Mouse (Mus musculus): ENCODE data around the gene Bcl2a1b. TPM values are rescaled to one million over a fixed set of nuclear protein-coding genes. Genes with fewer than 3 reads are reported as not detected.
"Not testable (repeated sequence)": the region's sequence is repeated elsewhere in the genome, so short reads cannot be mapped to it uniquely, and the experiment has no call there.

Bcl2a1b gene
- polyA plus RNA-seq, 1 experiment from 2014 or later, result 1.0 TPM

DNA sequence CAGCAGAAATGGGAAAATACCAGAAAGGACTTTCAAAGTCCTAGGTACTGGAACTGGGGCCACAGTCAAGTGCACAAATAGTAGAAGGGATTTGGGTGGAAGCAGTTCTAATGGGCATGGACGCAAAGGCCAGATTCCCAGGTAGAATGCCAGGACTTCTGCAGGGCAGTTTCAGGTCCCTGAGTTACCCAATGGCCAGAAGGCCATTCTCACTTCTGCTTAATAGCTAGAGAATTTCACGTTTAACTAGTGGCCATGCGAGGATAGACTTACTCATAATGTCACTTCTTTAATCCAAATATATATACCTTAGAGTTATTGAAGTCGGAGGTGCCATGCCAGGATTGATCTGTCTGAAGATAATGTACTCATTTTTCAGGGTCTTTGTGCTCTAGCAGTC, 38.1 kb downstream of the Bcl2a1b start:
- not testable (repeated sequence) for H3K9me3 ChIP-seq (ENCODE audit: low read length); H3K9ac ChIP-seq (replicated peaks; ENCODE audit: low read length); H3K4me1 ChIP-seq (ENCODE audit: insufficient read depth, low read length); H3K27me3 ChIP-seq (ENCODE audit: insufficient read depth, low read length); ATAC-seq (ENCODE audit: low FRiP score, low TSS enrichment); H3K27ac ChIP-seq (ENCODE audit: low read length); H3K4me2 ChIP-seq (replicated peaks; ENCODE audit: low read depth, low read length); H3K4me3 ChIP-seq (ENCODE audit: low read length); H3K36me3 ChIP-seq (ENCODE audit: insufficient read depth, low read length)
- 86% methylated on average over 4 of the region's 4 CpGs for WGBS

DNA sequence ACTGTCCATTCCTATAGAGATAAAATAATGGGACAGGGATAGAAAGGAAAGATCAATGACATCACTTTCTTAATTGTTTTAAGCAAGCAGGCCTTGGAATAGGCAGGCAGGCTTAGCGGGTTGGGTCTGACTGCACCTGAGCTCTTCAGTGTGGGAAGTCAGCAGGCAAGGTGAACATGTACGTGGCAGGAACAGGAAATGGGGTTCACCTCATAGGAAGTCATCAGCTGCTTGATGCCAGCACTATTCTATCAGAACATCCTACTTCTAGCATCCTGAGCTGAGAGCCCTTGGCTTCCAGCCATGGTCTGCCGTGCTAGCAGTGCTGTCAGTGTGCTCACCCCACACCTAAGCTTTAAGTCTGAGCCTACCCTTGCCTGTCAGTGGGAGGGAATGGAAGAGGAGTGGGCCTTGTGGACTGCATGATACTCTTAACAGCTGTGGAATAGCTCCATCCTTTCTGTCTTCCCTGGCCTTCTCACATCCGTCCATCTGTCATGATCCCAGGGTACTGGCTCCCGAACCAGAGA, 40.0 kb downstream of the Bcl2a1b start:
- H3K27ac ChIP-seq (ENCODE audit: low read length); H3K4me3 ChIP-seq (ENCODE audit: low read length); ATAC-seq (ENCODE audit: low FRiP score, low TSS enrichment); H3K36me3 ChIP-seq (ENCODE audit: insufficient read depth, low read length); H3K9ac ChIP-seq (replicated peaks; ENCODE audit: low read length); H3K9me3 ChIP-seq (ENCODE audit: low read length); H3K4me1 ChIP-seq (ENCODE audit: insufficient read depth, low read length); H3K27me3 ChIP-seq (ENCODE audit: insufficient read depth, low read length); H3K4me2 ChIP-seq (replicated peaks; ENCODE audit: low read depth, low read length): not testable (repeated sequence)
- WGBS, result 88% methylated on average over 4 of the region's 5 CpGs

GRCm38 (mm10) chr9:89240516-89241019, 41.6 kb downstream of the Bcl2a1b start:
- not testable (repeated sequence) for H3K27me3 ChIP-seq (ENCODE audit: insufficient read depth, low read length); H3K36me3 ChIP-seq (ENCODE audit: insufficient read depth, low read length); H3K4me2 ChIP-seq (replicated peaks; ENCODE audit: low read depth, low read length); H3K27ac ChIP-seq (ENCODE audit: low read length); H3K9me3 ChIP-seq (ENCODE audit: low read length); ATAC-seq (ENCODE audit: low FRiP score, low TSS enrichment); H3K4me1 ChIP-seq (ENCODE audit: insufficient read depth, low read length); H3K4me3 ChIP-seq (ENCODE audit: low read length); H3K9ac ChIP-seq (replicated peaks; ENCODE audit: low read length)
- 87% methylated on average over 3 of the region's 3 CpGs for WGBS

DNA sequence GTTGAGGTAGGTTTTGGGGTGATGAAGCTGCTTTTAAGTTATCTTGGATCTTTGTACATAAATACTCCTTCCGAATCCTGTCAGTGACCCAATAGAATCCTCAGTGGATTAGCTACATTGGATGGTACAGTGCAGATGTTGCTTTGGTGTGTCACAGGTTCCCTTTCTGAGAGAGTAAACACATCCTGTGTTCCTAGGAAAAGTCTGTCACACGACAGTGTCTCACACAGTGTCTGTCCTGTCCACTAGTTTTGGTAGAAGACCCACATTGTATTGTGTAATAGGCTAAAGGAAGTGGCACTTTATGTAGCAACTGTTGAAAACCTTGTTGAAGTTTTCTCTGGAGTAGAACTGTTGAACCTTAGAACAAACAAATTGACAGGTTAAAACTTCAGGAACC, 54.4 kb downstream of the Bcl2a1b start:
- Histone ChIP-seq H3K27me3 (ENCODE audit: insufficient read depth, low read length) (no peaks in the 10 kb centered on the region), H3K4me1 (ENCODE audit: insufficient read depth, low read length) (no peaks in the 10 kb centered on the region), H3K4me3 (ENCODE audit: low read length) (no peak overlapping the region), H3K9me3 (ENCODE audit: low read length) (no peaks in the 10 kb centered on the region), H3K4me2 (replicated peaks; ENCODE audit: low read depth, low read length) (no peak overlapping the region), H3K9ac (replicated peaks; ENCODE audit: low read length) (no peak overlapping the region), H3K27ac (ENCODE audit: low read length) (no peak overlapping the region), H3K36me3 (ENCODE audit: insufficient read depth, low read length) (no peaks in the 10 kb centered on the region)
- WGBS, result 80% methylated on average over 2 of the region's 2 CpGs
- ATAC-seq (ENCODE audit: low FRiP score, low TSS enrichment), result no peak

- no peak for ATAC-seq (ENCODE audit: low FRiP score, low TSS enrichment)
Observed at GRCm38 (mm10) chr9:89256556-89257335, 57.7 kb downstream of the Bcl2a1b start.

More at GRCm38 (mm10) chr9:89256556-89257335, 57.7 kb downstream of the Bcl2a1b start:
- Histone ChIP-seq H3K9ac (replicated peaks; ENCODE audit: low read length) (no peak overlapping the region), H3K9me3 (ENCODE audit: low read length) (no peaks in the 10 kb centered on the region), H3K4me3 (ENCODE audit: low read length) (no peak overlapping the region), H3K27me3 (ENCODE audit: insufficient read depth, low read length) (no peaks in the 10 kb centered on the region), H3K27ac (ENCODE audit: low read length) (no peak overlapping the region), H3K4me1 (ENCODE audit: insufficient read depth, low read length) (no peaks in the 10 kb centered on the region), H3K4me2 (replicated peaks; ENCODE audit: low read depth, low read length) (no peak overlapping the region), H3K36me3 (ENCODE audit: insufficient read depth, low read length) (no peaks in the 10 kb centered on the region)
- WGBS, result 86% methylated on average over 12 of the region's 12 CpGs

Other genes starting within 250 kb of the Bcl2a1b start
- 0.24 TPM in 1 of 2 replicates, not detected in the other for gene Bcl2a1a, start 242.3 kb upstream of the Bcl2a1b start, polyA plus RNA-seq (2015; fragmentation: Nextera tagmentation; extraction: Ambion mirVana)
- gene Trim43b, start 106.4 kb upstream of the Bcl2a1b start, polyA plus RNA-seq (2015; fragmentation: Nextera tagmentation; extraction: Ambion mirVana), result not detected in 2 replicates
- 0.66 TPM in 1 of 2 replicates, not detected in the other for gene Gm29094, start 170 bp downstream of the Bcl2a1b start, polyA plus RNA-seq (2015; fragmentation: Nextera tagmentation; extraction: Ambion mirVana)
- 27.7 and 28.2 TPM in 2 replicates for gene Mthfs, start 11.5 kb downstream of the Bcl2a1b start, polyA plus RNA-seq (2015; fragmentation: Nextera tagmentation; extraction: Ambion mirVana)